Mouse (Mus musculus) cerebellum, adult 2 months (tissue): Measurements from ENCODE around the gene Tmtc1.

Experiments used
- CTCF ChIP-seq: fragments of 200-500 bp; IDR thresholded peaks from 2 replicates; pipeline ENCODE4 v1.5.1; 2011; ENCODE audit warnings: low read depth, mild to moderate bottlenecking, control low read depth, low read length, moderate library complexity, borderline replicate concordance; ENCODE audit not compliant: insufficient read depth
- POLR2A ChIP-seq: fragments of 200-500 bp; IDR thresholded peaks from 2 replicates; pipeline ENCODE4 v1.6.1; 2011; ENCODE audit warnings: low read length, control low read depth, borderline replicate concordance; ENCODE audit not compliant: insufficient read depth

DNA sequence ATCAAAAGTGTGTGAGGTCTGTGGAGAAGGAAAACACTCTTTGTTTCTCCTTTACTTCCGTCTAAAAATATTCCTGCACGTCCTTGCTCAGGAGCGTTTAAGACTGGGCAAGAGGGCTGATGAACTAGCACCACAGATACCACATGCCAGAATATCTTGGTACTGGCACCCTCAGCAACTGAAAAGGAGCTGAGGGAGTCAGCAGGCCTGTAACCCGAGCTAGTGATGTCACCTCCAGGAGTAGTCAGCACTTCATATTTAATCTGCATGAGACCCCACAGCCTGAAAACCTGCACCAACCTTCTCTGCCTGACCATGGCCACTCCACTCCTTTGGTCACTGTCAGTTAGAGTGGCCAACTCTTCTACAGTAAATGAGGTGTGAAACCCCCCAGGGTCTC, 5.1 kb downstream of the Tmtc1 start:
- TF ChIP-seq POLR2A (no peak), CTCF (no peak)
